Mouse (Mus musculus) left cerebral cortex, postnatal 10 days (tissue): Measurements from ENCODE around the gene Ube2h. TPM values are rescaled to one million over a fixed set of nuclear protein-coding genes. Genes with fewer than 3 reads are reported as not detected.

Source experiments
- DNase-seq, 2 experiments: peaks; one replicate each; pipeline ENCODE4 v3.0.0; 2021 to 2022; ENCODE audit warnings: low spot score in 2 of 2, mixed read lengths in 1 of 2; ENCODE audit errors: extremely low spot score in 1 of 2
- intact Hi-C: fragments of 180-260 bp; cut with DNase I; formaldehyde crosslinking; loops from one replicate; pipeline ENCODE4 v1.15.1; 2025
- total RNA-seq, 2 experiments: library from RNA; stranded (reverse); gene quantifications; 2 replicates each; pipeline ENCODE4 v1.2.3; 2021

Ube2h gene
- total RNA-seq, 2 experiments from 2014 or later = 92.0 to 93.9 TPM

- no peak for DNase-seq
- intact Hi-C loops = no loop called here
These were observed 46.4 kb downstream of the Ube2h start for GRCm38 (mm10) chr6:30257962-30258361.

- intact Hi-C loops = no loop called here
- DNase-seq = no peak
These were observed 48.5 kb downstream of the Ube2h start for GRCm38 (mm10) chr6:30255846-30256245.

- intact Hi-C loops = no loop called here
- DNase-seq = no peak
These were observed 51.9 kb downstream of the Ube2h start for GRCm38 (mm10) chr6:30252271-30253010.

- DNase-seq = no peak
- intact Hi-C loops = no loop called here
These were observed 55.6 kb downstream of the Ube2h start for GRCm38 (mm10) chr6:30248708-30249107.

- intact Hi-C loops = no loop called here
These were observed 58.4 kb downstream of the Ube2h start for GRCm38 (mm10) chr6:30245940-30246339.

GRCm38 (mm10) chr6:30245397-30245796 lies 58.9 kb downstream of the Ube2h start:
- intact Hi-C loops = no loop called here
- no peak for DNase-seq

More at GRCm38 (mm10) chr6:30245940-30246339, 58.4 kb downstream of the Ube2h start:
- no peak for DNase-seq

- no peak for DNase-seq
- intact Hi-C loops = no loop called here
These were observed 60.9 kb downstream of the Ube2h start for GRCm38 (mm10) chr6:30243347-30244007.

GRCm38 (mm10) chr6:30242928-30243327 lies 61.4 kb downstream of the Ube2h start:
- intact Hi-C loops = no loop called here
- DNase-seq = no peak

- no peak for DNase-seq
- intact Hi-C loops = no loop called here
These were observed 64.2 kb downstream of the Ube2h start for GRCm38 (mm10) chr6:30240105-30240504.

- no peak for DNase-seq
- intact Hi-C loops = no loop called here
These were observed 65.1 kb downstream of the Ube2h start for GRCm38 (mm10) chr6:30239207-30239606.

- intact Hi-C loops = no loop called here
- no peak for DNase-seq
These were observed 66.3 kb downstream of the Ube2h start for GRCm38 (mm10) chr6:30238079-30238478.

GRCm38 (mm10) chr6:30236564-30236963 lies 67.8 kb downstream of the Ube2h start:
- DNase-seq = no peak
- intact Hi-C loops = no loop called here

- DNase-seq = no peak
- intact Hi-C loops = no loop called here
These were observed 72.5 kb downstream of the Ube2h start for GRCm38 (mm10) chr6:30231758-30232293.

- DNase-seq = no peak
- intact Hi-C loops = no loop called here
These were observed 74.1 kb downstream of the Ube2h start for GRCm38 (mm10) chr6:30230246-30230645.

- intact Hi-C loops = no loop called here
- DNase-seq = no peak
These were observed 75.4 kb downstream of the Ube2h start for GRCm38 (mm10) chr6:30228921-30229320.

- no peak for DNase-seq
- intact Hi-C loops = no loop called here
These were observed 76.0 kb downstream of the Ube2h start for GRCm38 (mm10) chr6:30228353-30228752.

GRCm38 (mm10) chr6:30226971-30227700 lies 77.2 kb downstream of the Ube2h start:
- no peak for DNase-seq
- intact Hi-C loops = no loop called here

- DNase-seq = no peak
- intact Hi-C loops = loop anchor here (5.0 kb wide), 1 partner anchor 133 kb away; no protein-coding TSS in a partner anchor
These were observed 79.6 kb downstream of the Ube2h start for GRCm38 (mm10) chr6:30224693-30225092.

GRCm38 (mm10) chr6:30222321-30222720 lies 82.0 kb downstream of the Ube2h start:
- no peak for DNase-seq
- intact Hi-C loops = loop anchor here (2.0 to 5.0 kb wide), 2 partner anchors 44 to 135 kb away; no protein-coding TSS in a partner anchor
